Mouse (Mus musculus): ENCODE data around the gene A630001G21Rik.

Gene A630001G21Rik

GRCm38 (mm10) chr1:85732581-85732980, 45.9 kb downstream of the A630001G21Rik start:
- WGBS = 86% methylated on average over 3 of the region's 3 CpGs

- WGBS = 85% methylated on average over 6 of the region's 6 CpGs
These were observed 48.0 kb downstream of the A630001G21Rik start for GRCm38 (mm10) chr1:85730471-85730870.

GRCm38 (mm10) chr1:85720220-85720893, 58.1 kb downstream of the A630001G21Rik start:
- 75% methylated on average over 10 of the region's 10 CpGs for WGBS

- WGBS = 86% methylated on average over 4 of the region's 4 CpGs
These were observed 59.4 kb downstream of the A630001G21Rik start for GRCm38 (mm10) chr1:85719049-85719448.

- WGBS = 50% methylated on average over 7 of the region's 7 CpGs
These were observed 61.9 kb downstream of the A630001G21Rik start for GRCm38 (mm10) chr1:85716447-85717027.

- WGBS = 89% methylated on average over 2 of the region's 2 CpGs
These were observed 71.7 kb downstream of the A630001G21Rik start for GRCm38 (mm10) chr1:85706754-85707153.

GRCm38 (mm10) chr1:85705552-85705951, 72.9 kb downstream of the A630001G21Rik start:
- WGBS = 93% methylated on average over 1 of the region's 1 CpGs

- WGBS = 33% methylated on average over 22 of the region's 22 CpGs
These were observed 74.9 kb downstream of the A630001G21Rik start for GRCm38 (mm10) chr1:85703245-85704186.

GRCm38 (mm10) chr1:85702531-85702930, 75.9 kb downstream of the A630001G21Rik start:
- WGBS = 79% methylated on average over 4 of the region's 4 CpGs

GRCm38 (mm10) chr1:85697721-85698493, 80.5 kb downstream of the A630001G21Rik start:
- 80% methylated on average over 4 of the region's 4 CpGs for WGBS

GRCm38 (mm10) chr1:85695646-85696045, 82.8 kb downstream of the A630001G21Rik start:
- WGBS = 78% methylated on average over 3 of the region's 3 CpGs

GRCm38 (mm10) chr1:85693280-85693679, 85.2 kb downstream of the A630001G21Rik start:
- WGBS = 71% methylated on average over 3 of the region's 3 CpGs

- WGBS = 54% methylated on average over 1 of the region's 1 CpGs
These were observed 86.2 kb downstream of the A630001G21Rik start for GRCm38 (mm10) chr1:85692281-85692680.

- WGBS = 90% methylated on average over 3 of the region's 3 CpGs
These were observed 87.9 kb downstream of the A630001G21Rik start for GRCm38 (mm10) chr1:85690544-85690943.

- WGBS = 73% methylated on average over 5 of the region's 5 CpGs
These were observed 91.1 kb downstream of the A630001G21Rik start for GRCm38 (mm10) chr1:85687346-85687745.

GRCm38 (mm10) chr1:85686666-85687065, 91.8 kb downstream of the A630001G21Rik start:
- WGBS = 85% methylated on average over 5 of the region's 5 CpGs

GRCm38 (mm10) chr1:85680226-85680625, 98.2 kb downstream of the A630001G21Rik start:
- 58% methylated on average over 4 of the region's 4 CpGs for WGBS

All from cerebral cortex, adult 2 months (tissue).